8 mouse cellular contexts compared by ENCODE assay signal in genomic region chr4:139574156-139574798, GRCm38 (mm10). TPM values are rescaled to one million over a fixed set of nuclear protein-coding genes. Genes with fewer than 3 reads are reported as not detected.
A peak's percentile ranks its signal among the peaks of the same experiment; 100 is the strongest.
DNase-seq lines count a peak whose midpoint lies in the region; ATAC-seq lines count a peak whose summit lies in the region.

No protein-coding gene starts in this region.

- peak overlapping the region; percentile 83 for H3K27ac ChIP-seq in intestine, embryonic 14.5 days (ENCODE audit: low read depth)

- H3K4me1 ChIP-seq in intestine, embryonic 14.5 days (replicated peaks; ENCODE audit: control insufficient read depth, insufficient read depth, low read length) = peaks cover 30% of the 10 kb centered on the region

- under 1% methylated on average over 48 of the region's 52 CpGs for WGBS in intestine, embryonic 14.5 days

- peak overlapping the region; percentile 81 for H3K4me3 ChIP-seq in intestine, embryonic 14.5 days (ENCODE audit: low read depth, low read length)

- no peaks in the 10 kb centered on the region for H3K27me3 ChIP-seq in intestine, embryonic 14.5 days (replicated peaks; ENCODE audit: control insufficient read depth, insufficient read depth, low read length)

- H3K36me3 ChIP-seq in intestine, embryonic 14.5 days (ENCODE audit: control insufficient read depth, insufficient read depth, low read length) = no peaks in the 10 kb centered on the region

- H3K4me2 ChIP-seq in intestine, embryonic 14.5 days (ENCODE audit: low read length) = peak overlapping the region; percentile 87

- H3K9ac ChIP-seq in intestine, embryonic 14.5 days (ENCODE audit: low read length) = peak overlapping the region; percentile 81

- no peaks in the 10 kb centered on the region for H3K9me3 ChIP-seq in intestine, embryonic 14.5 days (ENCODE audit: control insufficient read depth, low read length)

- DNase-seq in adrenal gland, adult 18-20 months (ENCODE audit: low spot score in 2 of 2) = peak; percentile 97
- DNase-seq in embryo, embryonic 11 days = peak; percentile 100
- DNase-seq in gastrocnemius, postnatal 25 days = peak; percentile 100
- peak; percentile 99 for DNase-seq in intestine, embryonic 14.5 days (ENCODE audit: low spot score)
- DNase-seq in left cerebral cortex, postnatal 14 days (ENCODE audit: low spot score in 2 of 2) = peak; percentile 97 to 98
- peak; percentile 100 for DNase-seq in mesoderm, embryonic 11.5 days (ENCODE audit: low read depth, low spot score)
- peak; percentile 96 to 97 for DNase-seq in right cerebral cortex, postnatal 36 days (ENCODE audit: low spot score in 2 of 2)
- peak; percentile 100 for DNase-seq in yolk sac, embryonic 10.5 days (ENCODE audit: low spot score)

- intact Hi-C loops in left cerebral cortex, postnatal 14 days (cut with DNase I) = loop anchor here (5.0 kb wide), 1 partner anchor 38 kb away; no protein-coding TSS in a partner anchor

- ATAC-seq in intestine, embryonic 14.5 days (replicated peaks; ENCODE audit: low FRiP score, low TSS enrichment, low read depth) = peak; percentile 96

RNA-seq across cellular contexts. Expression of gene Gm21969, which starts 28.7 kb away (rescaled TPM):
- not detected for total RNA-seq in adrenal gland, adult 18-20 months (2021)
- under 1 TPM in 1 of 2 experiments, not detected in 1; 0.08 TPM for total RNA-seq in gastrocnemius, postnatal 25 days (2021)
- not detected in 2 replicates for polyA plus RNA-seq in intestine, embryonic 14.5 days (2014; fragmentation: Nextera tagmentation; extraction: Ambion mirVana)
- not detected for total RNA-seq in left cerebral cortex, postnatal 14 days (2021)

RNA-seq across cellular contexts. Expression of gene Iffo2, which starts 43.9 kb away (rescaled TPM):
- total RNA-seq in adrenal gland, adult 18-20 months (2021) = 10 to 100 TPM; 13.0 to 13.5 TPM
- total RNA-seq in gastrocnemius, postnatal 25 days (2021) = 1 to 10 TPM; 2.2 to 2.7 TPM
- 5.1 and 5.2 TPM in 2 replicates for polyA plus RNA-seq in intestine, embryonic 14.5 days (2014; fragmentation: Nextera tagmentation; extraction: Ambion mirVana)
- 10 to 100 TPM; 17.2 to 19.6 TPM for total RNA-seq in left cerebral cortex, postnatal 14 days (2021)

RNA-seq across cellular contexts. Expression of gene Aldh4a1, which starts 48.4 kb away (rescaled TPM):
- 100 to 1,000 TPM in 1 of 2 experiments, 10 to 100 TPM in 1; 65.2 to 141 TPM for total RNA-seq in adrenal gland, adult 18-20 months (2021)
- 10 to 100 TPM; 62.2 to 72.0 TPM for total RNA-seq in gastrocnemius, postnatal 25 days (2021)
- 10.1 and 11.0 TPM in 2 replicates for polyA plus RNA-seq in intestine, embryonic 14.5 days (2014; fragmentation: Nextera tagmentation; extraction: Ambion mirVana)
- total RNA-seq in left cerebral cortex, postnatal 14 days (2021) = 10 to 100 TPM; 17.4 to 18.1 TPM

Comparison
In these comparisons a context has a peak if more than half of its experiments do, and no peak if none do; other contexts are left out.
1. Peak in every context shown above with its lines: DNase-seq, ATAC-seq, H3K4me3 ChIP-seq and H3K27ac ChIP-seq.